Mouse (Mus musculus) erythroblast, embryonic 14.5 days (primary cell): Measurements from ENCODE around the gene Cs.

Experiments
- GATA1 ChIP-seq: IDR thresholded peaks from 2 replicates; pipeline ENCODE4 v1.6.1; 2012; ENCODE audit warnings: low read length, inconsistent platforms, mixed read lengths
- TAL1 ChIP-seq: IDR thresholded peaks from 3 replicates; pipeline ENCODE4 v1.6.1; 2012; ENCODE audit warnings: low read length, inconsistent platforms, mixed read lengths

- TF ChIP-seq TAL1 (no peak), GATA1 (no peak)
These were observed 26.6 kb upstream of the Cs start for GRCm38 (mm10) chr10:128310902-128311301.
